Mouse (Mus musculus) heart, postnatal 25 days (tissue): ENCODE data around the gene Clybl. TPM values are rescaled to one million over a fixed set of nuclear protein-coding genes. Genes with fewer than 3 reads are reported as not detected.

ENCODE experiments used
- DNase-seq: peaks from one replicate; pipeline ENCODE4 v3.0.0; 2022; ENCODE audit warnings: low spot score
- intact Hi-C: fragments of 180-260 bp; cut with DNase I; formaldehyde crosslinking; loops from one replicate; pipeline ENCODE4 v1.15.1; 2025
- total RNA-seq, 2 experiments: library from RNA; stranded (reverse); gene quantifications; 2 replicates each; pipeline ENCODE4 v1.2.3; 2021

Gene Clybl
- total RNA-seq, 2 experiments from 2014 or later: 113 to 123 TPM

DNA sequence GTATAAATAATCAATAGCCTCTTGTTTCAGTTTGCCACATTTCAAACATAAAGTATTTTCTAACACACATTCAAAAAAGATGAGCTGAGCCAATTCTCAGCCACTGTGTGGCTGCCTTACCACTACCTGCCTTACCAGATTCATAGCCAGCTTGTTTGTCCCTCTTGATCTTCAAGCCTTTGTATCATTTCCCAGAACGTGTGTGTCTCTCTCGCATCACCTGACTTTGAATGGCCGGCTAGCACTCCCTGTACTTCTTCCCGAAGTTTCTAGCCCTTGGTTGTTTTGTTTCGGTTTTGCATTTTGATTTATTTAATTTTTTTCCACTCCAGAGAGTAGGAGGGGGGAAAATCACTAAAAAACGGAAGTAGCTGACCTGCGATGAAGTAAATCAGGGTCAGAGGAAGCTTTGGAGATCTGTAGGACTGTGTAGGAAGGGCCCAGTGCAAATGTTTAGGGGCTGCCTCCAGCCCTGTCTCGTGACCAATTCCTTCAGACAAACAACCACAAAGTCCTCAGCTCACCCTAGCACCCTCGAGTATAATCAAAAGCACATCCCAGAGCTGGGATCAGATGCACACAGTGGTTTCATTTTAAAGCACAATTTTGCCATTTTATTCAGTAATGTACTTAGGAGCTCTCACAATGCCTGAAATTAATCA lies 195.1 kb downstream of the Clybl start:
- intact Hi-C loops: no loop called here

DNA sequence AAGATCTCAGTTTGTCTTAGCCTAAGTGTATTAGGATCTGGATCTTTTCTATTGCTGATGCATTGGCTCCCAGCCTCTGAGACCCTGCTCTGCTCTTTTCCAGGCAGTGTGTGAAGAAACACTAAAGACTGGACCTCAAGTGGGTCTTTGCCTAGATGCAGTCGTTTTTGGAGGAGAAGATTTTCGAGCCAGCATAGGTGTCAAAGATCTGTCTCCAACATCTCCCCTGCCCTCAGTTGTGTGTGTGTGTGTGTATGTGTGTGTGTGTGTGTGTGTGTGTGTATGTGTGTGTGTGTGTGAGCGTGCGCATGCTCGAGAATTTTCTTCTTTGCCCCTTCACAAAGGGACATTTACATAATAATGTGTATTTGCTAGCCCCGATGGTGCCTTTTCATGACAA lies 196.2 kb downstream of the Clybl start:
- DNase-seq: no peak
- intact Hi-C loops: no loop called here

More for the DNA sequence above, 195.1 kb downstream of the Clybl start:
- DNase-seq: no peak

DNA sequence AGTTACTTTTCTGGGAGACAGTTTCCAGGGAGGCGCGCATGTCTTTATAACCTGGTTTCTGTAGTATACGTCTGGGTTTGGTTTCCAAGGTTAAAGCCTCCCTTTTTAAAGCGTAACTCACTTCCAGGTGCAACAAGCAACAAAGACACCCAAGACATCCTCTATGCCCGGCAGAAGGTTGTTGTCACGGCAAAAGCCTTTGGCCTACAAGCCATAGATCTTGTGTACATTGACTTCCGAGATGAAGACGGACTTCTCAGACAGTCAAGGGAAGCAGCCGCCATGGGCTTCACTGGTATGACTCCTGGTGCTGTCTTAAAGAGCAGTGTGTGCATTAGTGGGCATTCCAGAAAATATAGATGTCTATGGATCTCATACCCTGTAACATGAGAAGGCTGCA lies 197.6 kb downstream of the Clybl start:
- intact Hi-C loops: no loop called here
- no peak for DNase-seq

DNA sequence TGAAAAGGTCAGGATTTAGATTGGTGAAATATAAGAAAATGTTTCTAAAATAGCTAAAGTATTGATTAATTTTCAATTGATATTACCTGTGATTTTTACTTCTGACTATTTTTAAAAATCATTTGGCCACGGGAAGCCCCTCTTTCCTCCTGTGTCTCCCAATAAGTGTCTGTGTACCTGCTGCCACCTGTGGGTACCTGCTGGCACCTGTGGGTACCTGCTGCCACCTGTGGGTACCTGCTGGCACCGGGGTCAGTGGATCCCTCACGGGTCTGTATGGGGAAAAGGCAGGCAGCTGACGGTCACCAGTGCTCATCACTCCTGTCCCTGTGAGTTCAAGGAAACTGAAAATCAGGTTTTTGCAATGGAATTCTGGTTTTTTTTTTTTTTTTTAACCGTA lies 198.5 kb downstream of the Clybl start:
- no peak for DNase-seq
- intact Hi-C loops: no loop called here

DNA sequence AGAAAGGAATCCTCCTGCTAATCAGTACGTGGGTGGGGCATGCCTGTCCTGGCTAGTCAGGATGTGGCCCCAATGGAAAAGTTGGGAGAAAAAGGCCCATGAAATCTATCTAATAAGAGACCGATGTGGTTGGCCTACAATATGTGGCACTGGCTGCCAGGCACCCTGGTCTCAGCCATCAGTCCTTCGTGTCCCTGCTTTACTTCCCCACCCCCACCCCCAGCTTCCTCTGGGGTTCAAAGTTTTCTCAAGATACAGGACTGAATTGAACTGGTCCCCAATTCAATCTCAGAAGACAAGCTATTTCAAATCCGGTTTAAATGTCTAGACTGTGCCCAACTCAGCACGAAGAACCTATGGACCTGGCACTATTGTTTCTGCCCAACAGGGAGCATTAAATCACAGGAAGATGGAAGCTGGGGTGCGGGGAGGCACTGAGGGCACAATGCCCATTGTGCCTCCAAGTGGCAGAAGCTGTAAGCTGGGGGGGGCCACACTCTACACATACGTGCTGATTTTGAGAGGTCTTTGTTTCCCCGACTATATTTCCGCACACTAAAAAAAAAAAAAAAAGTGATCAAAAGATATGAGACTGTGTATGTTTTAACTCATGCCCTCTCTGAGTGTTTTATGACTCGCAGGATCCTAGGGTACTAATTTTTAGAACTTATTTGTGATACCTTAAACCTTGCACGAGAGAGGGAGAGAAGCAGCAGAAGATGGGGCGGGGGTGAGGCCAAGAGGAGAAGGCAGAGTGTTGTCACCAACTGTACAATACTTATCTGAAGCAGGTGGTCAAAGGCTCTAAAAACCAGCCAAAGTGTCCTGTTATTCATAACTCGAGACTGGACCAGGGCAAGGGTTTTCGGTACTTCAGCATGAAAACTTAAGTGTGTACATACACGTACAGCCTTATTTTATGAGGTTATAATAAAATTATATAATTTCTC lies 199.7 kb downstream of the Clybl start:
- DNase-seq: no peak
- intact Hi-C loops: no loop called here

DNA sequence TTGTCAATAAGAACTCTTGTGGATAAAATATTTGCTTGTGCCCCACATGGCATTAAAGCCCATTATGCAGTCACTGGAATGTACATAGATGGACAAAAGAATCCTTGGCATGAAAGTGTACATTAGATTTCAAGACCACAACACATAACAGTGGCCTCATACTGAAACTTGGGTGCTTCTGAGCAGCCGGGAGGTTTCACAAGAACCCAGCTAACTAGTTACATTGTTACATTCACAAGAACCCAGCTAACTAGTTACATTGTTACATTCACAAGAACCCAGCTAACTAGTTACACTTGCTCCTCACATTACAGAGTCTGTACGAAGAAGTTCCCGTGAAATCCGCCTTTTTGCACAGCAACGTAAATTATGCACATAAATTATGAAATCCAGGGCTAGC lies 200.8 kb downstream of the Clybl start:
- no peak for DNase-seq
- intact Hi-C loops: no loop called here

DNA sequence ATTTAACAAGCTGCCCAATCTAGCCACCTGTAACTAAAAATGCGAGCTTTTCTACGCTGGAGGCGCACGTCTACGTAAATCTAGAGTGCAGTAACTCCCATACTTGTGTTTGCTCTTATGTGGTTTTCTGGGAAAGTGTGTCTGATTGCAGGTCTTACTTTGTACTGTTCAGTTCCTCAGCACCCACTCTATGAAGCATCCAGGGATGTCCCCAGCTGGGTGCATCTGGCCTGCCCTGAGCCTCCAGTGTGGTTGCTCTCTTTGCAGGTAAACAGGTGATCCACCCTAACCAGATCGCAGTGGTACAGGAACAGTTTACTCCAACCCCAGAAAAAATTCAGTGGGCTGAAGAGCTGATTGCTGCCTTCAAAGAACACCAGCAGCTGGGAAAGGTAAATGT lies 202.4 kb downstream of the Clybl start:
- intact Hi-C loops: no loop called here
- DNase-seq: no peak

DNA sequence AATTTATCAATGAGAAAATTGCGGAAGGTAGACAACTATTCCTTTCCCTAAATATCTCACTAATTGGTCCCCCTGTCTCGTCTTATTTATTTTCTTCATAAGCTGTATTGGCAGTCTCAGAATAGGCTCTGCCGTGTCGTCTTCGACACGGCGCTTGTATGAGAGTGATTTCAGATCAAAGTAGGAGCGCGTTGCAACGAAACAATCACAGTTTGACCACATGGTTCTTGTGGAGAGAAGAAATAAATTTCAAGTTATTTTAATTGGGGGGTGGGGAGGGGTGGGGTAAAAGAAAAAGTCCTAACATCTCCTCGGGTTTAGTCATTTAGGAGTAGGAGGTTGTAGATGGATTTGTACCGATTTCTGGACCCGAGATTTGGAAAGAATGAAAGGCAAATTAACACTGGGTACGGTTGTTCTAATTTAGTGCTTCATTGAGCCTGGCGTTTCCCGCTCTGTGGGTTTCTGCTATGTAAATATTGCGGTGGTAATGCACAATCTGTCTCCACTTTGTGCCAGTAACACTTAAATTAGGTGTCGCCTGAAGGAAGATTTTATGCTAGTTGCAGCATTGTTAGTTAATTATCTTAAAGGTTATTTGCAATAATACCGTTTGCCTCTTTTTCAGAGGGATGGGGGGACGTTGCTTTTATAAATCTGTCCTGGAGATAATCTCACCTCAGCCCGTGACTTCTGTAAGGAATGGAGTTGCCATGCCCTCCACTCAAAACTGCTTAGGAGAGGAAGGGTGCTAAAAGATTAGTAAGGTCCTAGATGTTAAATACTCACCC lies 203.1 kb downstream of the Clybl start:
- no peak for DNase-seq
- intact Hi-C loops: no loop called here

DNA sequence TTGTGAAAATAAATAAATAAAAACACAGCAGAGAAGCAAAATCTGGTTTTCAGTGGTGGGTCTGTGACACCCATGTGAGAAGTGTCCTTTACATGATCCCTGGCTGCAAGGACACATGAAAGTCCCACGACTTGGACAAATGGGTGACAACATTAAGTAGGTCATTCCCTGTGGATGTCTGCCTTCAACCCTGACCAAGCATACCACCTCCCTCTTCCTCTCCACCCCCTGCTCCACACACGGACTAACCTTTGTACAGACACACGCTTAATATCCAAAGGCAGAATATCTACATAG lies 203.7 kb downstream of the Clybl start:
- DNase-seq: no peak
- intact Hi-C loops: no loop called here

DNA sequence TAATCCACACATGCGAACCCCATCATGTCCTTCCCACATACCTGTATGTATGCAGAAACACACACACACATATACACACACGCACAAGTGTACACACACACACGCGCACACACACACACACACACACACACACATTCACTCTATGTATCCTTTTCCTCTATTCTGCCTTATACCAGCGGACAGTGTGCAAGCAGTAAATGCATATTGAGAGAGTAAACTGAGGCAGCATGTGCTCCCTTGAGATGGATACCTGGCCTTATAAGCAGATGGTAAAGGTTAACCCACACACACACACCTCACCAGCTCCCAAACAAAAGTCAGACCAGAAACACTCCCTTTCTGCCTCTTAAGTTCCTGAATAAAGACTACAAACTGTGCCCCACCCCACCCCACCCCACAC lies 204.3 kb downstream of the Clybl start:
- intact Hi-C loops: no loop called here
- no peak for DNase-seq

DNA sequence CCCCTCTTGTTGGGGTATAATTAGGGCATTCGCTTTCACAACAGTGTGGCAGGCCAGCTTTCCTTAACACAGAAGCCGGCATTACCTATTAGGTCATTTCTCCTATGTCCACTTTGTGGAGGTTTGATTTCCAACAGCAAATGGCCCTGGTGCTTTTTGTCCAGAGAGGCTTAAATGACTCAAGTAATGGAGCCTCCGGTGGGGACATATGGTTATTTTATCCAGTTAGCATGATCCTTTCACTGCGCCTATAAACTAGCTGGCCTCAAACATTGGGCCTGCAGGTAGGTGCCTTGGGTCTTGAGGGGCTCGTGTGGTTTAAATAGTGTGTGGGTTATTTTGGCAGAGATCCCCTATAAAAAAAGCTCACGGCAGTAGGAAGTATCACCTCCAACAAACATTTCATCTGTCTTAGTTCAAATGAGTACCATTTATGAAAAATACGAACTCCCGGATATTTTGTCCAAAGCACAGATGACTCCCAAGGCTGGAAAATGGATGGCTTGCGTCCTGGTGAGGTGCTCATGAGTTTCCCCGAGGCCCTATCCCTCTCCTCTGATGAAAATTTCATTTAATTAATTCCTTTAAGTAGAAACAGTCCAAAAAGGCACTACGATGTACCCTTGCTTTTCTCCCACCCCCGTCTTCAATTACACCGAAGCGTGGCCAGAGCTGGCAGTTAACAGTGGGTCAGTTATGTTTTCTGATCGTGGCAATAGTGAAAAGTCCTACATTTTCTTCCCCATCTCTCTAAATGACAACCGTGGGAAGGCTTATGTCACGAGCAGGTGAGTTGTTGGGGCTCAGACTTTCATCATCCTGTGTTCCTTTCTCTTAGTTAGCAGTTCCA lies 205.0 kb downstream of the Clybl start:
- intact Hi-C loops: no loop called here
- DNase-seq: no peak

DNA sequence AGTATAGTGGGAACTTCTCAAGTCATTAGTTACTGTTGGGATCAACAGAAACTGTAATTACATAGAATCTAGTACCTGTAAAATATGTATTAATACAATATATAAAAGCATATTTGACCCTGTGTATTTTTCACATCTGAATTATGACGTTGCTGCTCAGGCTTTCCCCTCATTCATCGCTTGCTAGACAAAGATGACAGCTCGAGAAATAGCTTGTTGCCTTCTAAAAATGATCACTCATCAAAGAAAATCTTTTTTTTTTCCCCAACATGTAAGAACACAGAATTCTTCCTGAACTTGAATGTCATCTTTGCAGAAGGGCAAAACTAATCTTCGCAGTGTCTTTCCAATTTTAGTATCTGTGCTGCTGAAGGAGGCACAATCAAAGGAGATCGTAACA lies 206.3 kb downstream of the Clybl start:
- intact Hi-C loops: no loop called here
- DNase-seq: no peak

DNA sequence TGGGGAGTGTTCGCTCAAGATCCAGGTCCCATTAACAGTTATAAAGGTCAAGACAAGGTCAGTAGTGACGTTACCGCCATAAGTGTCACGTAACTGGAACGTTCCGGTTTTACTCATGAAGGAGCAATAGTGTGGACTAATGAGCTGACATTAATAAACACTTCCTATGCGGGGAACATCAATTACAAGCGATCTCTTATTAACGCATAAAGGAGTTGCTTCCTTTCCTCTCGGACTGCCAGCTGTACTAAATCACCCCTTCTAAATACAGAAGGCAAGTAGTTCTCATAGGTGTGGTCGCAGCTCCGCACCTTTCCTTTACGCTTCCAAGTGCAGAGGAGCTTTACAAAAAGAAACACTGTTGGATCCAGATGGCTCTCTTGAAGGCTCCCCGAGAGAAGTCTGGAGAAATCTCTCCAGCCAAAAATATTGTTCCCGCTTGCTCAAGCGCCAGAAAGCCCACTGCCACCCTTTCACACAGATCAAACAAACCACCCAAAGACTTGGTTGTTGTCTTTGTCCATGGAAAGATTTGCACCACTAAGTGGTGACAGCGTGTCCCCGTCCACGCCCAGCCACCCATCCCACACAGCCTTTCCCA lies 207.0 kb downstream of the Clybl start:
- no peak for DNase-seq
- intact Hi-C loops: no loop called here

DNA sequence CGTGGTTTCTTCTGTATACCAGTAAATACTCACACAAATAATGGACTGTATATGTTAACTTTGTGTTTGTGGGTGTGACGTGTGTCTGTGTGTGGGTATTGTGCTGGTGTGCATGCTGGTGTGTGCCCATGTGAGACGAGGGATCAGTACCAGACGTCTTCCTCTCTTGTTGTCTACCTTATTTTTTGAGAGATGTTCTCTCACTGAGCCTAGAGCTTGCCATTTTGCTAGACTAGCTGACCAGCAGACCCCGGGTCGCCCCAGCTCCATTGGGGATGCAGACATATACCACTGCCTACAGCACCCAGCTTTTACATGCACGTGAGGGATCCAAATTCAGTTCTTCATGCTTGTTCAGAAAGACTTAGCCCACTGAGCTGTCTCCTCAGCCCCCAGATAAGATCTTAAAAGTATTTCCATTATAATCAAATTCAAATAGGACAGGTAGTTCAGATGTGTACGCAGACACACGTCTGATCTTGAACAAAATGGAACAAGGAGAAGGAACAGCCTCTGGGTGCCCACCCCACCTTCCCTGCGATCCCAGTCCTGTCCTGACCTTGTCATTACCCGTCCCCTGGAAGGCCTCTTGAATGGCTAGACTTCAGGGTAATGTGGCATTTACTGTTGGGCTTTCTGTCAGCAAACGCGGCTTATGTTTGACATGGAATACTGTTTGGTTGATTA lies 208.3 kb downstream of the Clybl start:
- intact Hi-C loops: no loop called here
- DNase-seq: no peak

DNA sequence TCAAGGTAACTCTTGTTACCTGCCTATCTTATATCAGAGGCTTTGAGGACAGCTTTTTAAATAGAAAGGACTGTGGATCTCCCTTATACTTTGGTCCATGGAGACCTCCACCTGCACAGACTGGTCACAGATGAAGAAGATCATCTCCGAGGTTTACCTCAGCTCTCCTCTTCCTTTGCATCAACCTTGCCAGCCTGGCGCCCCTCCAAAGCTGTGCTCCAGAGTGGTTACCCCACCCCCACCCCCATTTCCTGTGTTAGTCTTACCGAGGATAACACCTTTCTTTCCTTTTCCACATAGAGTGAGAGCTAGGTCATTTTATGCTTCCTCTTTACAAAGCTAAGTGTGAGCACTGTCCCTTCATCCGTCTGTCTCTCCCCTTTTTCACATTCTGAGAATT lies 209.4 kb downstream of the Clybl start:
- DNase-seq: no peak
- intact Hi-C loops: no loop called here

DNA sequence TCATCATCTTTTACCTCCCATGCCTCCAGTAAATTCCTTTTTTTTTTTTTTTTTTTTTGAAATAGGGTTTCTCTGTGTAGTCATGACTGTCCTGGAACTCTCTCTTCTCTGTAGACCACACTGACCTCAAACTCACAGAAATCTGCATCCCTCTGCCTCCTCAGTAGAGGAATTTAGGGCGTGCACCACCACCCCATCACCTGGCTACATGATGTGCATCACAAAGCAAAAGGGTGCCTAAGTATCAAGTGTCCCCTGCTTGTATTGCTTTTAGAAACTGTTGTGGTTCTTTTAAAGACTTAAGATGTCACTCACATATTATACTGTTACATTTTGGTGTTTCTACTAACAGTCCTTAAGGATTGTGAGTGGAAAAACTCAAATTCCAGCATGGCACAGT lies 211.6 kb downstream of the Clybl start:
- intact Hi-C loops: no loop called here
- DNase-seq: no peak

DNA sequence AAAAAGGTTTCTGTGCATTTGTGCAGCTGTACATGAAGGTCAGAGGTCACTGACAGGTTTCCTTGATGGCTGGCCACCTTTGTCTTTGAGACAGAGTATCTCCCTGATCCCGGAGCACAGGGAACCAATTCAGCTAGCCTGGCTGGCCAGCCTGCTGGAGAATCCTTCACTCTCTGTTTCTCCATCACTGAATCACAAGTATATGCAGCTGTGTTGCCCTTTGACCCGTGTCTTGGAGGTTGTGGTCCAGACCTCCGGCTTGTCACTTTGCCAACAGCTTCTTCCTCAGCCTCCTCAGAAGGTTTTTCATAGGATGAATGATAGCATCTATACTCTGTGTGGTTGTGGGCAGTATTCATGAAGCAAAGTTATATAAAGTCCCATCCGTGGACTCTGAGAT lies 217.2 kb downstream of the Clybl start:
- intact Hi-C loops: no loop called here
- DNase-seq: no peak

DNA sequence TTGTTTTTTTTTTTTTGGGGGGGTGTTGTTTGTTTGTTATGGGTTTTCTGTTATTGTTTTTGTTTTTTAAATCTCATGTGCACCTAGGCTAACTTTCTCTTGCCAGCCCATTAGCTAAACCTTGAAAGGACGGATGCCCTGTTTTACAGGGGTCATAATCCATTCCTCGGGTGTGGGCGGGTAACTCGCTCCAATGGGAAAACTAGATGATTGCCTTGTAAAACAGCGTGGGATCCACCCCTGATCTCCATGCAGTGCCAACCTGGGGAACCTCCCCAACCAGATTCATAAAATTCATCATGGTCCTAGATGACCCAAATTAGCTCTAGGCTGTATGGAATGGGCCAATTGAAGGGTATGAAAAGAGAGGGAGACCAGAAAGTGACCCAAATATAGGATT lies 218.4 kb downstream of the Clybl start:
- no peak for DNase-seq
- intact Hi-C loops: no loop called here

DNA sequence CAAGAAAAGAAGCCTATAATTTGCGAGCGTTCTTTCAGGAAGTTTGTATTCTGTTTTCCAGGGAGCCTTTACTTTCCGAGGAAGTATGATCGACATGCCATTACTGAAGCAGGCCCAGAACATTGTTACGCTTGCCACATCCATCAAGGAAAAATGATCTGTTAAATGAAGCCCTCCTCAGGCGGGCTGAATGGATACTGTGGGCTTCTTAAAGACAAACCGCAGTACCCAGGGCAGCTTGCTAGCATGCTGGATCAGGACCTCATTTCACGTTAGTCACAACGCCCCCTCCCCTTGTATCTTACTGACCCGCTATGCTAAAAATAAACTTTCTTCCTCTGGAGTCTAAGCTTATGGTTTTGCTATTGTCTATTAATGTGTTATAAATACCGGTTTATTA lies 220.4 kb downstream of the Clybl start:
- intact Hi-C loops: no loop called here
- no peak for DNase-seq
